Mouse (Mus musculus) embryo, embryonic 10.5 days (tissue): Measurements from ENCODE around the gene Pom121.
"Not testable (repeated sequence)": the region's sequence is repeated elsewhere in the genome, so short reads cannot be mapped to it uniquely, and the experiment has no call there.

Source experiments
- DNase-seq: peaks from one replicate; pipeline ENCODE4 v3.0.0-alpha.2; 2015; ENCODE audit warnings: low spot score

Gene Pom121

DNA sequence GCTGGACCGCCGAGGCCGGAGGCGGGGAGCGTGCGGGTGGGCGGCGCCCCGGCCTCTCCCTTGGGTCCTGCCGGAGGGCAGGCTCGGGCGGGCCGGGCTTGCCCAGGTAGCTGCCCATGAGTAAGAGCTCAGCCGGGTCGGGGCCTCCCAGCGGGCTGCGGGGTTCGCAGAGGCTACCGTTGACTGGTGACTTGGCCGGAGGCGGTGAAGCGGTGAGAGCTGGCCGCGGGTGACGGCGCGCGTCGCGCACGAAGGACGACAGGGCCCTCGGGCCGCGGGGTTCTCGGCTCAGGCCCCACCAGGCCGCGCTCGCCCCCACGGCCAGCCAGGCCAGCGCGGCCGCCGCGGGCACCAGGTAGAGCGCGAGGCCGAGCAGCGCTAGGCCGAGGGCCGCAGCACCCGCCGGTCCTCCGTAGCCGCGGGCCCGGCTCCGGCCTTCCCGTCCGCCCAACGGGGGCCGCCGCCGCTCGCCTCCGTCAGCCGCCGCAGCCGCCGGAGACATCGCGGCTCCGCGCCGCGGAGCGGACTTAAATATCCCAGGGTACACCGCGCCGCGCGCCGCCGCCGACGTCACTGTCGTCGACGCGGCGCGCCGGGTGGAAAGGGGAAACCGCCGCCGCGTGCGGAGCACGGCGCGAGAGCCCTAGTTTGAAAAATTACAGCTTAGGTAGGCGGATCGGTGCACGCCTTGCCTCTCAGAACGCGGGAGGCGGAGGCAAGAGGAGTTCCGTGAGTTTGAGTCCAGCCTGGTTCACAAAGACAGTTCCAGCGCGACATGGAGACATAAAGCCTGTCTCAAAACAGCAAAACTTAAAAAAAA lies at the start of gene Pom121:
TSS of gene Pom121 (minus strand) at position 543 of the 820 bp plus-strand sequence.
- peak; percentile 93 for DNase-seq

GRCm38 (mm10) chr5:135442430-135442829 lies 48.1 kb upstream of the Pom121 start:
- DNase-seq = no peak

- DNase-seq = no peak
Measured at GRCm38 (mm10) chr5:135435039-135435438, 40.7 kb upstream of the Pom121 start.

DNA sequence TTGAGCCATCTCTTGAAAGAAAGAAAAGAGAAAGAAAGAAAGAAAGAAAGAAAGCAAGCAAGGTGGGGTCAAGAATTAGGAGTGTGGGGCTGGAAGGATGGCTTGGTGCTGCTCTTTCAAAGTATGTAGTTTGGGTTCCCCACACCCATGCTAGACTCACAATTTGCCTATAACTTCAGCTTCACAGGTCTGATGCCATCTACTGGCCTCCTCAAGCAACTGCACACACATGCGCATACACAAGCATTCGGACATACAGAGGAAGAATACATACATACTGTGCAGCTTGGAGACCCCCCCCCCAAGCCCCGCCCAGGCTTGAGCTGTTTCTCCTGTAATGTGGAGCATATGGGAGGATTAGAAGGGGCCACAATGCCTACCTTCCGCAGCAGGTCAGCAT lies 39.5 kb upstream of the Pom121 start:
- no peak for DNase-seq

GRCm38 (mm10) chr5:135431111-135431510 lies 36.8 kb upstream of the Pom121 start:
- no peak for DNase-seq

DNA sequence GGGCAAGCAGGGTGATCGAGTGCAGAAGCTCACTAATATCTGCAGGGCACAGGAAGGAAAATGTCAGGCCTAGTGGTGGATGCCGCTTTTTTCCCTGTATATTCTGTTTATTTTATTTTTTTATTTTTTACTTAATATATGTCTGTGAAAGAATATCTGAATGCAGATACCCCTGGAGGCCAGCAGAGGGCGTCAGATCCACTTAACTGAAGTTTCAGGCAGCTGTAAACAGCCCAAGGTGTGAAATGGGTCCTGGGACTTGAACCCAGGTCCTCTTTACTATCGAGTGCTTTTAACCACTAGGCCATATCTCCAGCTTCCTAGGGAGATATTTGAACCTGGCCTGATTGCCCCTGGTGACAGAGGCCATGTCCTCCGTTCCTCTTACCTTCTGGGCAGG lies 34.4 kb upstream of the Pom121 start:
- peak; percentile 30 for DNase-seq

- no peak for DNase-seq
Measured at GRCm38 (mm10) chr5:135410266-135410665, 15.9 kb upstream of the Pom121 start.

DNA sequence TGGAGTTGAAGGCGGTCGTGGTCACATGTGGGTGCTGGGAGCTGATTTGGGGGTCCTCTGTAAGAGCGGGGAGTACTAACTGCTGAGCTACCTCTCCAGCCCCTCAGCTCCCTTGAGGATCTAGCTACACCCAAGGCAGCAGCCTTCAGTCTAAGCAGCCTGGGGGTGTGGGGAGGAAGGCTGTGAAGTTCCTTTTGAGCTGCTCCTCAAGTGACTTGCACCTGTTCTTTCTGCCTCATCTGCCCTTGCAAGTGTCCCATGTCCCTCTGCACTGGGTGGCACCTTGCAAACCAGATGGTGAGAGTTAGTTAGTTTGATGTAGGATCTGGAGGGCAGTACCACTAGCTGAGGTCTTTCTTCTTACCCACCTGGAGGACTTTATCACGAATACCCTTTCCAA lies 13.8 kb upstream of the Pom121 start:
- no peak for DNase-seq

DNA sequence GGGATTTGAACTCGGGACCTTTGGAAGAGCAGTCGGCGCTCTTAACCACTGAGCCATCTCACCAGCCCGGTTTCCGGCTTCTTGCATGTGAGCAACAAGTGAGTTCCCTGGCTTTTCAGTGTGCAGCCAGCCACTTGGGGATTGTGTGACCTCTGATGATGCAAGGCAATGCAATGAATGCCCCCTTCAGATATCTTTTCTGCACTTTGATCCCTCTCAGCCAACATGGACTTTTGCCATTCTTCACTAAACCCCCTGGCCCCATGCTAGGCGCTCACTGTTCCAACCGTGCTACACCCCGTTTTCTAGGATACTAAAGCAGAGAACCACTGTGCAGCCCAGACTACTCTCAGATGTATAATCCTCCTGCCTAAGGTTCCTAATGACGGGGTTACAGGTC lies 11.1 kb upstream of the Pom121 start:
- DNase-seq = no peak

- DNase-seq = peak; percentile 64
Measured at GRCm38 (mm10) chr5:135404623-135405022, 10.3 kb upstream of the Pom121 start.

DNA sequence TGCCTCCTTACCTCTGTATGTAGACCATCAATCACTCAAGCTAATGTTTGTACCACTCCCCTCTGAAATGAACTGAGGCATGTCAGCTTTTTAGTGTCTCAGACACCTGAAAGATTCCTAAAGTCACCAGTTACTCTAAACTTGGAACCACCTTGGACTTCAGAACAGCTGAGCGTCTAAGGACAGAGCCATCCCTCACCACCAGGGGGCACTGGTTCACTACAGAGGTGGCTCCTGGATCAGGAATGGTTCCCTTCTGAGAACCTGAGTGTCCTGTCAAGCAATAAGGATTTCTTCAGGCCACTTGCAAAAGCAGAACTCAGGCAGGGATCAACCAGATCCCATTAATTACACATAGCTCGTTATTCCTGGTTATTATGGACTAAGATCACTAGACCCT lies 5.9 kb upstream of the Pom121 start:
- peak; percentile 90 for DNase-seq

DNA sequence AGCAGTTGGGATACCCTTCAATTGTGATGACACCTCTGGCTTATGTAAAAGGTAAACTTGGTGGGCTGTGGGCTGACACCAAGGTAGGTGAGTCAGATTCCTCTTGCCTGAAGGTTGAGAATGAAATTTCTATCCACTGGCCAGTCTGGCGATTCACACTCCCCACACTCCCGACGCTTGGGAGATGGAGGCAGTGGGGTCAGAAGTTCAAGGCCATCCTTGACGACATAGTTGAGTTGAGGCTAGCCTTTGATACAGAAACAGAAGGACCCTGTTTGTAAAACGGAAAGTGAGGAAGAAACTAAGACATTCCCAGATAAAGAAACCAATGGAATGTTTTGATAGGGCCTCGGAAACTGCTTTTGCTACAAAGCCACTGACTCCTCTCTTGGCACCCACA lies 5.0 kb upstream of the Pom121 start:
- DNase-seq = no peak

- peak; percentile 72 for DNase-seq
Measured at GRCm38 (mm10) chr5:135395826-135396225, 1.5 kb upstream of the Pom121 start.

DNA sequence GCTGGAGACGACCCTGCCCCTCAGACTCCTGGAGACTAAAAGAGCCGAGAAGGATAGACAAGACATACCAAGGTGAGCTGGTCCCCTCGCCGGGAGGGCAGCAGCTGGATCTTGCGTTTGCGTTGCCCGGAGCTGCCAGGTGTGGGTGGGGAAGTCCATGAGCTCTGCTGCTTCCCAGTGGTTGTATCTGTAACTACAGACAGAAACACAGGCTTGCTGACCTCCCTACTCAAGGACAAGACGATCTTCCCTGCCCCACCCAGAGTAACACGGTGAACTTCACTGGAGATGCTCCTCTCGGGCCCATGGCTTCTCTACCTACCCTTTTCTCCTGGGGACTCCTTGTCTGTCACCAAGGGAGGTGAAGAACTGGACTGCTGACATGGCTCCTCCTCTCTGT lies 10.6 kb downstream of the Pom121 start:
- no peak for DNase-seq

DNA sequence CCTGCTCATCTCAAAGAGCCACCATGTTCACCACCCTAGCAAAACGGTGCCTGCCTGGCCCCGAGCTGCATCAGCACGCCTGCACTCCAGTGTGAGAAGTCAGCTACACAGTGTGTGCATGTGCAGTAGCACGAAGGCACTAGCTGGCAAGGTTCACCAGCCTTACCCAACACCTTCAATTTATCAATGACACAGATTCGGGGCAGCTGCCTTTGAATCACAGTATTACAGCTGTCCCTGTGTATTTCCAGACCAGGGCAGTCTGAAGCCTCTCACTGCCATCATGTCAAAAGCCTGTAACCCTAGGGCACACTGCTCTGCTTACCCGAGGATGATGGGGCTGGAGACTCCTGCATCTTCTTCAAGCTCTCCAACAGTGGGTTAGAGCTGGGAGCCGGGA lies 11.6 kb downstream of the Pom121 start:
- no peak for DNase-seq

- no peak for DNase-seq
Measured at GRCm38 (mm10) chr5:135381356-135381925, 12.9 kb downstream of the Pom121 start.

DNA sequence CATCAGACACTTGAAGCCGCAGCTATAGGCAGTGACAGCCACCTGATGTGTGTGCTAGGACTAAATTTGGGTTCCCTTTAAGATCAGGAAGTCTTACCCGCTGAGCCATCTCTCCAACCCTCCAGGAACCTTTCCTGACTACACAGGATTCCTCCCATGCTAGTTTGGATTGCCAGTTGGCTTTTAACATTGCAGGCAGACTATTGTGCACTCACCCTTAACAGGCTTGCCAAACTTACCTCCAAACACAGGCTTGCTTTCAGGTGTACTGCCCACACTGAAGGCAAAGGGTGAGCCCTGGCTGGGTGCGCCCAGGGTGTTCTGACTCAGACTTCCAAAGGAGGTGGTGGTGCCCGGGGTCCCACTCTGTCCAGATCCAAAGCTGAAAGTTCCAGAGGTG lies 13.7 kb downstream of the Pom121 start:
- no peak for DNase-seq

- no peak for DNase-seq
Measured at GRCm38 (mm10) chr5:135376341-135376740, 18.0 kb downstream of the Pom121 start.

- no peak for DNase-seq
Measured at GRCm38 (mm10) chr5:135375167-135375566, 19.2 kb downstream of the Pom121 start.

DNA sequence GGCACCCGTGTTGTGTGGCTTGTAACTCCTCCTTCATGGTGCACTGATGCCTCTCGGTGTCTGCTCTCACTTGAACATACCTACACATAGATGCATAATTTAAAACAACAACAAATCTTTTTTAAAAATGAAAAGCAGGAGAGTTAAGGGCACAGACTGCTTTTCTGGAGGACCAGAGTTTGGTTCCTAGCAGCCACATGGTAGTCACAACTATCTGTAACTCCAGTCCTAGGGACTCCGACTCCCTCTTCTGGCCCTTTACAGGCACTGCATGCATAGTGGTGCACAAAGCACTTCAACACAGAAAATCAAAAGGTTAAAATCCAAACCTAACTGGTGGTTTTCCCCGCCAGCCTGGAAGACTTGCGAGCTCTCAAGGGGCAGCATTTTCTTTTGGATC lies 20.7 kb downstream of the Pom121 start:
- DNase-seq = no peak

GRCm38 (mm10) chr5:135371195-135371594 lies 23.2 kb downstream of the Pom121 start:
- DNase-seq = no peak

GRCm38 (mm10) chr5:135369787-135370654 lies 24.3 kb downstream of the Pom121 start, which contains the start of gene Nsun5:
Gene Nsun5 (plus strand): TSS chr5:135369953.
- DNase-seq = peak; percentile 98

- DNase-seq = not testable (repeated sequence)
Measured at GRCm38 (mm10) chr5:135369196-135369595, 25.1 kb downstream of the Pom121 start.
